Mouse (Mus musculus): Measurements from ENCODE around the gene Optn.

Gene Optn

DNA sequence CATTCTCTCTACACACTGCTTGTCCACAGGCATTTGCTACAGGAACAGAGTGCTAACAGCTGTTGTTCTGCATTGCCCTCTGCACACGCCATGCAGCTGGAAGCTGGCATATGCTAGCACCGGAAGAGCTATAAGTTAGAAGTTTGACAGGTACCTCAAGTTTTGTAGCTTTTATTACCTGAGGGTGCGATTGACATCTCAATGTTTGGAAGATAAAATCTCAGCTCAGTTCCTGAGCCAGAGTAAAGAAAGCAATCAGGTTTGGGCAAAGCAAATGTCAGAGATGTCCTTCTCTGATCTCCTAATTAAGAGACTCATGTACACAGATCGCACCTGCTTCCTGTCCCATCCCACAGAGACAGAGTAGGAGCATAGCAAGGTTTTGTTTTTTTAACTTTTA is 77.1 kb downstream of the Optn start:
- no peak for DNase-seq (ENCODE audit: low spot score)

DNA sequence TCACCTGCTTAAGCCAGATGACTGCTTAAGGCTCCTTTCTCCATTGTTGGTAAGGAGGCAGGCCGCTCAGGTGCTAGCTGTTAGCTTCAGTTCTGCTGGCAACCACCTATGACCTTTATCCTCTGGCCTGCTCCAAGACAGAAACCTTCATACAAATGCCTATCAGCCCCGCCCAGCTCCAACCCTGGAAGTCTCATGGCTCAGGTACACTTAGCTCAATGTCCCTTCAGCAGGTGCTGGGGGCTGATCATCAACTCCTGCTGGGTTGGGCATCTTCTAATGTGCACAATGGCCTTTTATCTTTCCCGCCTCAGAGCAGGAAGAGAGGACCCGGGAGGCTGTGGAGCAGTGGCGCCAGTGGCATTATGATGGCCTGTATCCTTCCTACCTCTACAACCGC is 78.9 kb downstream of the Optn start:
- DNase-seq (ENCODE audit: low spot score) = no peak

DNA sequence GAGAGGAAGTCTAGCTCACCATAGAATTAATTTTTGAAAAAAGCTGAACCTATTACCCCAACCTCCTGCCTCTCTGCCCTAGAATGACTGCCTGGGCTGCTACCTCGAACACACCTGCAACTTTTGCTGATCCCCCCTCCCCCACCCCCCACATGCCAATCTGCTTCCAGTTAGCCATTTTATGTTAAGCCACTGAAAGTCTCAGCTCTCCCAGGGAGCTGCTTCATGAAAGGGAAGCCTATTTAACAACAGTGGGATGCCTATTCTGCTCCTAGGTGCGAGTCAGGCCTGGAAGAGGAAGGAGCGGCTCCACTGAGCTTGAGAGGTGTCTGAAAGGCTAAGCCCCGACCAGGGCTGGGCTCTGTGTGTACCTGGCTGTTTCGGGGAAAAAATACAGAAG is 79.9 kb downstream of the Optn start:
- no peak for DNase-seq (ENCODE audit: low spot score)

DNA sequence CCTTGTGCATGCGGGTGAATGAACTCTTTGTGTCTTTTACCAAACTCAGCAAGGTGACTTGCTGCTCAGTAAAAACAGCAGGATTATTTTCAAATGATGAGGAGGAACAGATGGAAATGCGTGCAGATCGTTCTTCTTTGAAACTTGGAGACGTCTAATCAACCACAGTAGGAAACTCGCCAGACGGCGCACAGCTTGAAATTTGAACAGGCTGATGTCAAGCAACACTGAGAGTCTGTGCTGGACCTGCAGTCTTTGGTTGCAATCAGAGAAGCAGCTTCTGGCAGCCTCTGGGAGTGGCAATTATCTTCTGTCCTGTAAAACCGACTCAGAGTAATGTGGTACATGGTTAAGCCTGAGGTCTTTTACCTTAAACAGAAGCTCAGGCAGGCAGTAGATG is 85.8 kb downstream of the Optn start:
- no peak for DNase-seq (ENCODE audit: low spot score)

DNA sequence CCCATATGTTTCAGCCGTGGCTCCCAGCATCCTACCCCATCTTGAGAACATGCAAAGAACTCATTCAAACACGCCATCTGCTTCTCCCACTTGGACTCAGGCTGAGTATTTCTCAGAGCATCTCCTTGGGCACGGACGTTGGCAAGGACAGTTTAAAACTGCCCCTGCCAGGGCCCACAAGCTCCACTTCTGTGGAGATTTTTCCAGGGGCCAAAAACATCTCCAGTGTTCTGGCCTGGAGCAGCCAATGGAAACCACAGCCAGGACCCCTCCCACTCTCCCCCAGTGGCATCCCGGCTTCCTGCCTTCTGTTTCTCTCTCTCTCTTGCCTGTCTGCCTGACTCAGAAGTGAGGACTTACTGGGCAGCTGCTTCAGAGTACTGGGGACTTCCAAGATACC is 88.0 kb downstream of the Optn start, which contains the start of gene Ucma:
Ucma (plus strand) TSS at position 316 of the 400 bp plus-strand sequence.
- DNase-seq (ENCODE audit: low spot score) = no peak

Data from urinary bladder, postnatal 25 days (tissue).